Mouse (Mus musculus): ENCODE data around the gene Lag3. TPM values are rescaled to one million over a fixed set of nuclear protein-coding genes. Genes with fewer than 3 reads are reported as not detected.

The Lag3 gene
- polyA plus RNA-seq, 2 experiments = 2.3 to 2.6 TPM

- DNase-seq (ENCODE audit: low spot score) (no peak), ATAC-seq (ENCODE audit: low FRiP score, low read depth) (no peak)
- H3K9ac ChIP-seq (ENCODE audit: low read depth, low read length, severe bottlenecking) = no peak overlapping the region
- no peak overlapping the region for H3K4me3 ChIP-seq (replicated peaks; ENCODE audit: low read length)
- WGBS = 93% methylated on average over 9 of the region's 9 CpGs
- H3K4me1 ChIP-seq (ENCODE audit: control insufficient read depth, insufficient read depth, low read length) = no peaks in the 10 kb centered on the region
- no peak overlapping the region for H3K4me2 ChIP-seq (replicated peaks; ENCODE audit: low read depth, low read length, severe bottlenecking)
- TF ChIP-seq POLR2A (IDR thresholded peaks at IDR 0.05; ENCODE audit: borderline replicate concordance, extremely low read depth, insufficient read depth, insufficient read length) = no peak
- no peaks in the 10 kb centered on the region for H3K9me3 ChIP-seq (ENCODE audit: control insufficient read depth, low read length)
- no peak overlapping the region for H3K27ac ChIP-seq (replicated peaks; ENCODE audit: low read depth, low read length)
- H3K27me3 ChIP-seq (ENCODE audit: control insufficient read depth, insufficient read depth, low read length) = no peaks in the 10 kb centered on the region
- H3K36me3 ChIP-seq (ENCODE audit: control insufficient read depth, insufficient read depth, low read length) = no peaks in the 10 kb centered on the region
These were observed 29.7 kb downstream of the Lag3 start for GRCm38 (mm10) chr6:124881821-124882220.

GRCm38 (mm10) chr6:124879390-124879789 lies 32.1 kb downstream of the Lag3 start:
- no peaks in the 10 kb centered on the region for H3K27me3 ChIP-seq (ENCODE audit: control insufficient read depth, insufficient read depth, low read length)
- ATAC-seq (ENCODE audit: low FRiP score, low read depth) = no peak
- no peak for DNase-seq (ENCODE audit: low spot score)
- no peaks in the 10 kb centered on the region for H3K36me3 ChIP-seq (ENCODE audit: control insufficient read depth, insufficient read depth, low read length)
- H3K4me3 ChIP-seq (replicated peaks; ENCODE audit: low read length) = no peak overlapping the region
- no peak for TF ChIP-seq POLR2A (IDR thresholded peaks at IDR 0.05; ENCODE audit: borderline replicate concordance, extremely low read depth, insufficient read depth, insufficient read length)
- 55% methylated on average over 6 of the region's 6 CpGs for WGBS
- H3K4me2 ChIP-seq (replicated peaks; ENCODE audit: low read depth, low read length, severe bottlenecking) = no peak overlapping the region
- no peak overlapping the region for H3K9ac ChIP-seq (ENCODE audit: low read depth, low read length, severe bottlenecking)
- no peaks in the 10 kb centered on the region for H3K9me3 ChIP-seq (ENCODE audit: control insufficient read depth, low read length)
- no peaks in the 10 kb centered on the region for H3K4me1 ChIP-seq (ENCODE audit: control insufficient read depth, insufficient read depth, low read length)
- no peak overlapping the region for H3K27ac ChIP-seq (replicated peaks; ENCODE audit: low read depth, low read length)

GRCm38 (mm10) chr6:124874348-124874747 lies 37.2 kb downstream of the Lag3 start:
- Histone ChIP-seq H3K4me1 (ENCODE audit: control insufficient read depth, insufficient read depth, low read length) (no peaks in the 10 kb centered on the region), H3K27ac (replicated peaks; ENCODE audit: low read depth, low read length) (no peak overlapping the region), H3K36me3 (ENCODE audit: control insufficient read depth, insufficient read depth, low read length) (no peaks in the 10 kb centered on the region), H3K4me3 (replicated peaks; ENCODE audit: low read length) (no peak overlapping the region), H3K9me3 (ENCODE audit: control insufficient read depth, low read length) (no peaks in the 10 kb centered on the region), H3K4me2 (replicated peaks; ENCODE audit: low read depth, low read length, severe bottlenecking) (no peak overlapping the region), H3K27me3 (ENCODE audit: control insufficient read depth, insufficient read depth, low read length) (no peaks in the 10 kb centered on the region), H3K9ac (ENCODE audit: low read depth, low read length, severe bottlenecking) (no peak overlapping the region)
- 36% methylated on average over 3 of the region's 3 CpGs for WGBS
- no peak for TF ChIP-seq POLR2A (IDR thresholded peaks at IDR 0.05; ENCODE audit: borderline replicate concordance, extremely low read depth, insufficient read depth, insufficient read length)
- DNase-seq (ENCODE audit: low spot score) (no peak), ATAC-seq (ENCODE audit: low FRiP score, low read depth) (no peak)

- no peak overlapping the region for H3K4me3 ChIP-seq (replicated peaks; ENCODE audit: low read length)
- no peak for TF ChIP-seq POLR2A (IDR thresholded peaks at IDR 0.05; ENCODE audit: borderline replicate concordance, extremely low read depth, insufficient read depth, insufficient read length)
- no peaks in the 10 kb centered on the region for H3K9me3 ChIP-seq (ENCODE audit: control insufficient read depth, low read length)
- ATAC-seq (ENCODE audit: low FRiP score, low read depth) = no peak
- no peak overlapping the region for H3K27ac ChIP-seq (replicated peaks; ENCODE audit: low read depth, low read length)
- H3K9ac ChIP-seq (ENCODE audit: low read depth, low read length, severe bottlenecking) = 0 out of 2 replicates have a peak overlapping the region, but pooled peaks have one; percentile 21
- 55% methylated on average over 7 of the region's 7 CpGs for WGBS
- H3K4me2 ChIP-seq (replicated peaks; ENCODE audit: low read depth, low read length, severe bottlenecking) = no peak overlapping the region
- DNase-seq (ENCODE audit: low spot score) = no peak
- H3K36me3 ChIP-seq (ENCODE audit: control insufficient read depth, insufficient read depth, low read length) = no peaks in the 10 kb centered on the region
- H3K4me1 ChIP-seq (ENCODE audit: control insufficient read depth, insufficient read depth, low read length) = peaks cover 17% of the 10 kb centered on the region; the same call in 1 of the 2 replicates
- no peaks in the 10 kb centered on the region for H3K27me3 ChIP-seq (ENCODE audit: control insufficient read depth, insufficient read depth, low read length)
These were observed 44.9 kb downstream of the Lag3 start for GRCm38 (mm10) chr6:124866560-124866959.

- H3K36me3 ChIP-seq (ENCODE audit: control insufficient read depth, insufficient read depth, low read length) = 0 out of 2 replicates have a peak, but pooled peaks cover 3% of the 10 kb centered on the region
- H3K4me2 ChIP-seq (replicated peaks; ENCODE audit: low read depth, low read length, severe bottlenecking) = no peak overlapping the region
- 37% methylated on average over 17 of the region's 18 CpGs for WGBS
- no peak overlapping the region for H3K4me3 ChIP-seq (replicated peaks; ENCODE audit: low read length)
- H3K9me3 ChIP-seq (ENCODE audit: control insufficient read depth, low read length) = no peaks in the 10 kb centered on the region
- no peak overlapping the region for H3K27ac ChIP-seq (replicated peaks; ENCODE audit: low read depth, low read length)
- 0 out of 2 replicates have a peak overlapping the region, but pooled peaks have one; percentile 21 for H3K9ac ChIP-seq (ENCODE audit: low read depth, low read length, severe bottlenecking)
- ATAC-seq (ENCODE audit: low FRiP score, low read depth) (no peak), DNase-seq (ENCODE audit: low spot score) (no peak)
- no peaks in the 10 kb centered on the region for H3K27me3 ChIP-seq (ENCODE audit: control insufficient read depth, insufficient read depth, low read length)
- H3K4me1 ChIP-seq (ENCODE audit: control insufficient read depth, insufficient read depth, low read length) = peaks cover 17% of the 10 kb centered on the region; the same call in 1 of the 2 replicates
- no peak for TF ChIP-seq POLR2A (IDR thresholded peaks at IDR 0.05; ENCODE audit: borderline replicate concordance, extremely low read depth, insufficient read depth, insufficient read length)
These were observed 45.6 kb downstream of the Lag3 start for GRCm38 (mm10) chr6:124865766-124866362.
